Comparison of ENCODE assay signal across 1 mouse cellular context in the genomic region with DNA sequence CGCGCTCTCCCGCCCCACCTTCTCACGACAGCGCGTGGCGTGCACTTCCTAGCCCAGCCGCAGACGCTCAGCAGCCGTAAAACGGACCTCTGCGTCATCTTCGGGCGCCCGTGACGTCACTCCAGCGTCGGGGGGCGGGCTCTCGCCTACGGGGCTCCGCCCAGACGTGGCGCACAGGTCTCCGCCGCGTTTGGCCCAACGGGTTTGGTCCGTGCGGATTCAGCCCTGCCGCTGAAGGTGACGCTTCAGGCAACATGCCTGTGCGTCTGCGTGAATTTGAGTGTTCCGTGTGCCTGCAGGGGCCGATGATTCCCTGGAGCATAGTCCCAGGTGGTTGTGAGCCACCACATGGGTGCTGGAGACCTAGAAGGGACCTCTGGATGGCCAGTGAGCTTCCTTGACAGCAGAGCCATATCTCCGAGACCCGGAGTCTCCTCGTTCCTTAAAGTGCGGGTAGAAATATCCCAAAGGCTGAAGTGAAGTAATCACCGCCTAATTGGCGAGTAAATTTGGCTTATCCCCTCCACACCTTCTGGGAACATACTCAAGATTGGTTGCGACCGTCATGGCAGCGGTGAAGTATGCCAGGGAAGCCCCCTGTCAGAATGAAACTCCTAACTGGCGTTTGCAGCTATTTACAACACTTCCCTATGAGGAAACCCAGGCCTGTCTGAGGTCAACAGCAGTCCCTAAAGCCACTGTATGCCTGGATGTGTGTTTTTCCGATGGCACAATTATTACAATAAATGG.
A peak's percentile ranks its signal among the peaks of the same experiment; 100 is the strongest.
TF ChIP-seq lines count a peak whose summit lies in the region.

A gene (minus strand): TSS at position 110 of the 750 bp plus-strand sequence.

TF ChIP-seq in MEL, 35 proteins besides CTCF, POLR2A, EP300 and RAD21 (continued from another document):
- TF ChIP-seq ZNF384 (IDR thresholded peaks at IDR 0.05; ENCODE audit: low read depth, low read length): no peak; the same call in 1 of the 2 replicates
- peak; percentile 88 for TF ChIP-seq TBP (IDR thresholded peaks at IDR 0.05; ENCODE audit: low read depth, low read length)
- no peak for TF ChIP-seq TAL1 (IDR thresholded peaks at IDR 0.05; ENCODE audit: low read length)
- TF ChIP-seq ZKSCAN1 (IDR thresholded peaks at IDR 0.05; ENCODE audit: low read depth, low read length): no peak
- TF ChIP-seq KAT2A (conservative IDR thresholded peaks at IDR 0.05; ENCODE audit: low read depth, low read length): peak; percentile 93
- 0 out of 2 replicates have a peak, but pooled peaks have one; percentile 33 for TF ChIP-seq USF1 (IDR thresholded peaks at IDR 0.05; ENCODE audit: low read depth, low read length)
- no peak for TF ChIP-seq SMC3 (IDR thresholded peaks at IDR 0.05; ENCODE audit: low read depth, low read length)
- peak; percentile 36; the same call in 1 of the 2 replicates for TF ChIP-seq ZC3H11A (IDR thresholded peaks at IDR 0.05; ENCODE audit: low read depth, low read length)
- peak; percentile 99 for TF ChIP-seq SIN3A (IDR thresholded peaks at IDR 0.05; ENCODE audit: low read length)
- TF ChIP-seq NELFE (IDR thresholded peaks at IDR 0.05; ENCODE audit: low read depth, low read length): peak; percentile 99
- TF ChIP-seq TCF12 (IDR thresholded peaks at IDR 0.05; ENCODE audit: low read depth, low read length): peak; percentile 88
- peak; percentile 99 for TF ChIP-seq POLR2AphosphoS2 (IDR thresholded peaks at IDR 0.05; ENCODE audit: low read length)
- TF ChIP-seq ZMIZ1 (IDR thresholded peaks at IDR 0.05; ENCODE audit: low read depth, low read length): peak; percentile 98
- TF ChIP-seq MEF2A (IDR thresholded peaks at IDR 0.05; ENCODE audit: extremely low read depth, insufficient replicate concordance, low read depth, low read length, poor library complexity, severe bottlenecking): no peak
- TF ChIP-seq MXI1 (IDR thresholded peaks at IDR 0.05; ENCODE audit: low read depth, low read length): peak; percentile 98
TF ChIP-seq in MEL: peak in this region for 22.
